Mouse (Mus musculus): Measurements from ENCODE around the gene Neu1. TPM values are rescaled to one million over a fixed set of nuclear protein-coding genes. Genes with fewer than 3 reads are reported as not detected.
"Not testable (repeated sequence)": the region's sequence is repeated elsewhere in the genome, so short reads cannot be mapped to it uniquely, and the experiment has no call there.

Gene Neu1
- polyA plus RNA-seq, 1 experiment from 2014 or later: 12.8 TPM

DNA sequence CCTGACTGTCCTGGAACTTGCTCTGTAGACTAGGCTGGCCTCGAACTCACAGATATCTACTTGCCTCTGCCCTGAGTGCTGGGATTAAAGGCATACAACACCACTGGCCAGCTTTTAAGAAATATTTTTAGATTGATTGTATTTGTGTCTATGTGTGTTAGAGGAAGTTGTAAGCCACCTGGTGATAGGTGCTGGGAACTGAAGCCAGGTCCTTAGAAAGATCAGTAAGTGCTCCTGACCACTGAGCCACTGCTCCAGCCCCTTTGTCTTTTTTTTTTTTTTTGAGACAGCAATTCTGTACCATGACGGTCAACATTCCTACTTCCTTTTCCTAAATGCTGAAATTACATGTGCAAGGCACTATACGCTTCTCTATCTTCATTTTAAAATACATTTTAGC is 22.2 kb downstream of the Neu1 start:
- H3K9me3 ChIP-seq (ENCODE audit: control insufficient read depth, low read length): no peaks in the 10 kb centered on the region
- H3K27me3 ChIP-seq (ENCODE audit: control insufficient read depth, insufficient read depth, low read length): peaks cover 8% of the 10 kb centered on the region; the same call in 1 of the 2 replicates
- H3K4me2 ChIP-seq (ENCODE audit: low read depth, low read length, severe bottlenecking): no peak overlapping the region
- H3K27ac ChIP-seq (ENCODE audit: low read depth, low read length): no peak overlapping the region
- H3K36me3 ChIP-seq (ENCODE audit: control insufficient read depth, insufficient read depth, low read length): peaks cover 11% of the 10 kb centered on the region; the same call in 1 of the 2 replicates
- peak overlapping the region; percentile 99; the same call in 1 of the 2 replicates for H3K4me3 ChIP-seq (ENCODE audit: low read depth, low read length)
- ATAC-seq (replicated peaks; ENCODE audit: low FRiP score) (no peak), DNase-seq (ENCODE audit: low spot score) (no peak)
- no peak overlapping the region for H3K9ac ChIP-seq (ENCODE audit: low read length)
- peaks cover 6% of the 10 kb centered on the region; the same call in 1 of the 2 replicates for H3K4me1 ChIP-seq (replicated peaks; ENCODE audit: control insufficient read depth, insufficient read depth, low read length)
- 89% methylated on average over 3 of the region's 3 CpGs for WGBS

GRCm38 (mm10) chr17:34953904-34954303 is 22.9 kb downstream of the Neu1 start:
- Histone ChIP-seq H3K4me3 (ENCODE audit: low read depth, low read length) (no peak overlapping the region), H3K9ac (ENCODE audit: low read length) (no peak overlapping the region), H3K9me3 (ENCODE audit: control insufficient read depth, low read length) (no peaks in the 10 kb centered on the region), H3K27ac (ENCODE audit: low read depth, low read length) (no peak overlapping the region), H3K4me1 (replicated peaks; ENCODE audit: control insufficient read depth, insufficient read depth, low read length) (peaks cover 6% of the 10 kb centered on the region; the same call in 1 of the 2 replicates), H3K36me3 (ENCODE audit: control insufficient read depth, insufficient read depth, low read length) (peaks cover 11% of the 10 kb centered on the region; the same call in 1 of the 2 replicates), H3K27me3 (ENCODE audit: control insufficient read depth, insufficient read depth, low read length) (peaks cover 8% of the 10 kb centered on the region; the same call in 1 of the 2 replicates), H3K4me2 (ENCODE audit: low read depth, low read length, severe bottlenecking) (no peak overlapping the region)
- DNase-seq (ENCODE audit: low spot score): no peak
- no peak for ATAC-seq (replicated peaks; ENCODE audit: low FRiP score)
- 86% methylated on average over 4 of the region's 4 CpGs for WGBS

DNA sequence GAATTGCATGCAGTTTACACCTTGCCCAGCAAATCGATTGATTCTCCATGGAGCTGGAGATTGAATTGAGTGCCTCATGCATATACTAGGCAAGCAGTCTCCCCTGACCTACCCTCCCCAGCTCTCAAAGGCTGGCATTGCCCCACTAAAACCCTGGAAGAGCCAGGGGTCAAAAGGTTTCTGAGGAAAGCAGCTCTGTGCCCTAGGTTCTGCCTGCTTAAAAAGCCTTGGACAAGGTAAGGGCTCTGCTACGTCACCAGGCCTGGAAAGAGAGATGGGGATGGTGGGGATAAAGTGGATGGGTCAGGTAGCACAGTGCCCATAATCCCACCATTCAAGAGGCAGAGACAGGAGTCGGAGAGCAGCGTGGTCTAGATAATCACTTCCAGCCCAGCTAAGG is 23.8 kb downstream of the Neu1 start:
- no peak overlapping the region for H3K4me2 ChIP-seq (ENCODE audit: low read depth, low read length, severe bottlenecking)
- no peak overlapping the region for H3K4me3 ChIP-seq (ENCODE audit: low read depth, low read length)
- no peak overlapping the region for H3K9ac ChIP-seq (ENCODE audit: low read length)
- peaks cover 6% of the 10 kb centered on the region; the same call in 1 of the 2 replicates for H3K36me3 ChIP-seq (ENCODE audit: control insufficient read depth, insufficient read depth, low read length)
- WGBS: 75% methylated on average over 4 of the region's 4 CpGs
- peaks cover 8% of the 10 kb centered on the region; the same call in 1 of the 2 replicates for H3K4me1 ChIP-seq (replicated peaks; ENCODE audit: control insufficient read depth, insufficient read depth, low read length)
- DNase-seq (ENCODE audit: low spot score): no peak
- no peak for ATAC-seq (replicated peaks; ENCODE audit: low FRiP score)
- peaks cover 8% of the 10 kb centered on the region; the same call in 1 of the 2 replicates for H3K27me3 ChIP-seq (ENCODE audit: control insufficient read depth, insufficient read depth, low read length)
- H3K9me3 ChIP-seq (ENCODE audit: control insufficient read depth, low read length): no peaks in the 10 kb centered on the region
- H3K27ac ChIP-seq (ENCODE audit: low read depth, low read length): no peak overlapping the region

GRCm38 (mm10) chr17:34955884-34956283 is 24.8 kb downstream of the Neu1 start:
- 87% methylated on average over 3 of the region's 3 CpGs for WGBS
- peaks cover 7% of the 10 kb centered on the region; the same call in 1 of the 2 replicates for H3K4me1 ChIP-seq (replicated peaks; ENCODE audit: control insufficient read depth, insufficient read depth, low read length)
- no peak for DNase-seq (ENCODE audit: low spot score)
- H3K9ac ChIP-seq (ENCODE audit: low read length): no peak overlapping the region
- H3K4me2 ChIP-seq (ENCODE audit: low read depth, low read length, severe bottlenecking): no peak overlapping the region
- H3K9me3 ChIP-seq (ENCODE audit: control insufficient read depth, low read length): no peaks in the 10 kb centered on the region
- H3K27me3 ChIP-seq (ENCODE audit: control insufficient read depth, insufficient read depth, low read length): peaks cover 8% of the 10 kb centered on the region; the same call in 1 of the 2 replicates
- H3K27ac ChIP-seq (ENCODE audit: low read depth, low read length): no peak overlapping the region
- no peak for ATAC-seq (replicated peaks; ENCODE audit: low FRiP score)
- H3K36me3 ChIP-seq (ENCODE audit: control insufficient read depth, insufficient read depth, low read length): no peaks in the 10 kb centered on the region
- no peak overlapping the region for H3K4me3 ChIP-seq (ENCODE audit: low read depth, low read length)

DNA sequence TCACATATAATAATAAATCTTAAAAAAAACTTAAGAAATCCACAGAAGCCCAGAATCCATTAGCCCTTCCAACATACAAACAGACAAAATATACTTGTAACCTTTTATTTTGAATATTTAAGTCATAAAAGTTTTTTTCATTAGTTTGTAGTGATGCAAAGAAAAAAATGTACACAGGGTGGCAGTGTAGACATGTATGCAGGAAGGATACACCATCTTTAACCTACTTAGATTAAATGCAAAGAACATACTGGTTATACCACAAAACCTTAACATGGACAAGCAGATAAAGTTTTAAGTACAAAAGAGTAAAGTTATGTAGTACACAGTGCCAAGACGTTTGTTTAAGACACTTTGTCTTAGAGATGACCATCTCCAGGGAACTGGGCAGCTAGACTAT is 25.3 kb downstream of the Neu1 start:
- Histone ChIP-seq H3K9ac (ENCODE audit: low read length) (no peak overlapping the region), H3K4me3 (ENCODE audit: low read depth, low read length) (no peak overlapping the region), H3K9me3 (ENCODE audit: control insufficient read depth, low read length) (no peaks in the 10 kb centered on the region), H3K4me2 (ENCODE audit: low read depth, low read length, severe bottlenecking) (no peak overlapping the region), H3K36me3 (ENCODE audit: control insufficient read depth, insufficient read depth, low read length) (no peaks in the 10 kb centered on the region), H3K27me3 (ENCODE audit: control insufficient read depth, insufficient read depth, low read length) (peaks cover 8% of the 10 kb centered on the region; the same call in 1 of the 2 replicates), H3K27ac (ENCODE audit: low read depth, low read length) (no peak overlapping the region), H3K4me1 (replicated peaks; ENCODE audit: control insufficient read depth, insufficient read depth, low read length) (peaks cover 6% of the 10 kb centered on the region; the same call in 1 of the 2 replicates)
- ATAC-seq (replicated peaks; ENCODE audit: low FRiP score): no peak
- WGBS: 46% methylated on average over 1 of the region's 1 CpGs
- no peak for DNase-seq (ENCODE audit: low spot score)

DNA sequence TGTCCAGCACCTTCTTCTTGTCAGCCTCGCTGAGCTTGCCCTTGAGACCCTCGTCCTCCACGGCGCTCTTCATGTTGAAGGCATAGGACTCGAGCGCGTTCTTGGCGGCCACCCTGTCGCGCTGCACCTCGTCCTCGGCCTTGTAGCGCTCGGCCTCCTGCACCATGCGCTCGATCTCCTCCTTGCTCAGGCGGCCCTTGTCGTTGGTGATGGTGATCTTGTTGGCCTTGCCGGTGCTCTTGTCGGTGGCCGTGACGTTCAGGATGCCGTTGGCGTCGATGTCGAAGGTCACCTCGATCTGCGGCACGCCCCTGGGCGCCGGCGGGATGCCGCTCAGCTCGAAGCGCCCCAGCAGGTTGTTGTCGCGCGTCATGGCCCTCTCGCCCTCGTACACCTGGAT is 26.2 kb downstream of the Neu1 start:
- H3K4me1 ChIP-seq (replicated peaks; ENCODE audit: control insufficient read depth, insufficient read depth, low read length); H3K36me3 ChIP-seq (ENCODE audit: control insufficient read depth, insufficient read depth, low read length); DNase-seq (ENCODE audit: low spot score); H3K27me3 ChIP-seq (ENCODE audit: control insufficient read depth, insufficient read depth, low read length); H3K9me3 ChIP-seq (ENCODE audit: control insufficient read depth, low read length); H3K4me2 ChIP-seq (ENCODE audit: low read depth, low read length, severe bottlenecking); H3K9ac ChIP-seq (ENCODE audit: low read length); ATAC-seq (replicated peaks; ENCODE audit: low FRiP score); H3K4me3 ChIP-seq (ENCODE audit: low read depth, low read length); H3K27ac ChIP-seq (ENCODE audit: low read depth, low read length): not testable (repeated sequence)
- 24% methylated on average over 27 of the region's 40 CpGs for WGBS

- not testable (repeated sequence) for ATAC-seq (replicated peaks; ENCODE audit: low FRiP score); H3K27me3 ChIP-seq (ENCODE audit: control insufficient read depth, insufficient read depth, low read length)
Observed at GRCm38 (mm10) chr17:34957966-34958365, 26.9 kb downstream of the Neu1 start.

GRCm38 (mm10) chr17:34958734-34959129 is 27.7 kb downstream of the Neu1 start:
- peak; percentile 43 for ATAC-seq (replicated peaks; ENCODE audit: low FRiP score)
- Histone ChIP-seq H3K4me2 (ENCODE audit: low read depth, low read length, severe bottlenecking) (peak overlapping the region; percentile 84), H3K4me3 (ENCODE audit: low read depth, low read length) (peak overlapping the region; percentile 41)
- H3K9me3 ChIP-seq (ENCODE audit: control insufficient read depth, low read length); H3K9ac ChIP-seq (ENCODE audit: low read length); H3K27ac ChIP-seq (ENCODE audit: low read depth, low read length); H3K36me3 ChIP-seq (ENCODE audit: control insufficient read depth, insufficient read depth, low read length); H3K4me1 ChIP-seq (replicated peaks; ENCODE audit: control insufficient read depth, insufficient read depth, low read length); H3K27me3 ChIP-seq (ENCODE audit: control insufficient read depth, insufficient read depth, low read length); DNase-seq (ENCODE audit: low spot score): not testable (repeated sequence)
- 3% methylated on average over 17 of the region's 47 CpGs for WGBS

More at GRCm38 (mm10) chr17:34957966-34958365, 26.9 kb downstream of the Neu1 start:
- not testable (repeated sequence) for H3K9ac ChIP-seq (ENCODE audit: low read length); H3K36me3 ChIP-seq (ENCODE audit: control insufficient read depth, insufficient read depth, low read length); DNase-seq (ENCODE audit: low spot score); H3K9me3 ChIP-seq (ENCODE audit: control insufficient read depth, low read length); H3K4me2 ChIP-seq (ENCODE audit: low read depth, low read length, severe bottlenecking); H3K4me1 ChIP-seq (replicated peaks; ENCODE audit: control insufficient read depth, insufficient read depth, low read length); H3K4me3 ChIP-seq (ENCODE audit: low read depth, low read length); H3K27ac ChIP-seq (ENCODE audit: low read depth, low read length)
- 34% methylated on average over 21 of the region's 40 CpGs for WGBS

DNA sequence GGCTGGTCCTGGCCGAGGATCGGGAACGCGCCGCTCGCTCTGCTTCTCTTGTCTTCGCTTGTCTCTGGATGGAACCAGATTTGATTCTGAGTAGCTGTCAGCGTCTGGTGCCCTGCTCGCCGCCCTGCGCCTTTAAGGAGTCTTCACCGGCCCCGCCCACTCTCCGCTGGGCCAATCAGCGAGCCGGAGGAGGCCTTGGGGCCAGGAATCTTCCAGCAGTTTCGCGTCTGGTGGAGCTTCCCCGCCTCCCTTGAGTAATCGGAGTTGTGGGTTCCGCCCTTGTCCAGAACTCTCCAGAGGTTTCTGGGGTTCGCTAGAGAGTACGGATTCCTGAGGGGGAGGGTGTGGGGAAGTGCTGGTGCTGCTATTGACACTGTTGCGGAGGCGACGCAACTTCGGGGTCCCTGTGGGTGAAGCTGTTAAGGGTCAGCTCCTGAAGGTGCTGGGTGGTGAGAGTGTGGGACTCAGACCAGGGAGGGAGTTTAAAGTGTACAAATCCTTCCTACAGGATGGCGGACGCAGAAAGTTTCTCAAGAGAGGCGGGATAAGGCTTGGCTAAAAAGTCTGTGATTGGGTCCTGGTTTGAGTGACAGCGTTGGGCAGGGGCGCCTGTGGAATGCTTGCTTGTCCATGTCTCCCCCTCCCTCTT is 28.2 kb downstream of the Neu1 start, which contains the start of gene Hspa1b:
Hspa1b (minus strand) TSS at position 109 of the 649 bp plus-strand sequence.
- ATAC-seq (replicated peaks; ENCODE audit: low FRiP score): peak; percentile 95
- Histone ChIP-seq H3K4me2 (ENCODE audit: low read depth, low read length, severe bottlenecking) (peak within 1 kb of the TSS; percentile 84), H3K27ac (ENCODE audit: low read depth, low read length) (peak within 1 kb of the TSS; percentile 80), H3K9ac (ENCODE audit: low read length) (peak within 1 kb of the TSS; percentile 66), H3K4me3 (ENCODE audit: low read depth, low read length) (peak within 1 kb of the TSS; percentile 41)
- DNase-seq (ENCODE audit: low spot score): peak; percentile 85
- not testable (repeated sequence) for H3K36me3 ChIP-seq (ENCODE audit: control insufficient read depth, insufficient read depth, low read length); H3K4me1 ChIP-seq (replicated peaks; ENCODE audit: control insufficient read depth, insufficient read depth, low read length); H3K27me3 ChIP-seq (ENCODE audit: control insufficient read depth, insufficient read depth, low read length); H3K9me3 ChIP-seq (ENCODE audit: control insufficient read depth, low read length)
- WGBS: under 1% methylated on average over 26 of the region's 32 CpGs

Measured in forebrain, embryonic 11.5 days (tissue).